Mouse (Mus musculus): Measurements from ENCODE around the gene Skint5.
"Not testable (repeated sequence)": the region's sequence is repeated elsewhere in the genome, so short reads cannot be mapped to it uniquely, and the experiment has no call there.

Skint5 gene

DNA sequence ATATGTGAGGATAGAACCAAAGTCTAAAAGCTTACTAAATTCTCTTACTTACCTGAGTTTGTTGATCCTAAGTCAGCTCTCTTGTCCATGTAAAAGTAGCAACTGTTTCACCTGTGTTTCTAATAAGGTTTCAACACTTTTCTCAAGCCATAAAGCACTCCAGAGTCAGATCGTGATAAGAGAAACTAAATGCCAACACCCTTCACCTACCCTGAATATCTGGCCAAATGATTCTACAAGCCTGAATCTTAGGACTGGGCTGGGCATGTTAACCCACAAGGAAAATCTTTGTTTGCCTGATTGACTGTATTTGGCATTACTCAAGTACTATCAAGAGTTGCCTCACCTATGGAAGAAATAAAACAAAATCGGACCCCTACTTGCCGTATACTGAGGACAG, at the start of gene Skint5:
Gene Skint5 (minus strand): TSS at position 101 of the 400 bp plus-strand sequence.
- no peak for DNase-seq (ENCODE audit: low read depth, low spot score)

DNA sequence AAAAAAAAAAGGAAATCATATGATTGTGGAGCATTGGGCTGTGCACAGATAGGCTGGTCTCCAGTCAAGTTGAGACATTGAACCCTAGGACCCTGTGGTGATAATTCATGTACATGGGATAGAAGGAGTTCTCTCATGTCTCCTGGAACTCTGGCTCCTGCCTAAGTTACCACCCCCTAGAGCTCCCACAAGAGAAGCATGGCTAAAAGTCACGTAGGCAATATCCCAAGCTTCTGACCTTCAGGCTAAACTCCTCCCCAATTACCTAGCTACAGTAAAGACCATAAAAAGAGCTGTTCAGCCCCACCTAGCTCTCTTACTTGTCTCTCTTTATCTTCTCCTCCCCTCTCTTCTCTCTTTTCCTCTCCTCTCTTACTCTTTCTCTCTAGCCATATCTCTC, 42.0 kb downstream of the Skint5 start:
- DNase-seq (ENCODE audit: low read depth, low spot score), result no peak

DNA sequence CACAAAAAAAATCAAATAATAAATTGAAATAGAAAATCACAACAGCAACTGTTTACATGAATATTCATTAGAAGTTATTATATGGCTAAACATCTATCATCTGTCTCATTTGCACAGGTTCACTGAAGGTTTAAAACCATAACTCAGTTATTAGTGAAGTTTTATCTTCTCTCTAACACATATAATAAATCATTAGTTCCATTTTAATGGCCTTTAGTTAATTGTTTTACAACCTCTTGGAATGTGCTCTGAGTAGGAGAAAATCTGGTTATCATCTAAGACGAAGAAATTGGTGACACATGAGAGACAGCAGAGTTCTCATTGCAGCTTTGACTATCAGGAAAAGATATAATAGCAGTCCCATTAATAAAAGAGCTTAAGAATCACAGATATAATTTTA, 235.1 kb downstream of the Skint5 start:
- DNase-seq (ENCODE audit: low read depth, low spot score), result no peak

GRCm38 (mm10) chr4:113763684-113764083, 235.6 kb downstream of the Skint5 start:
- DNase-seq (ENCODE audit: low read depth, low spot score), result no peak

- not testable (repeated sequence) for DNase-seq (ENCODE audit: low read depth, low spot score)
Observed at GRCm38 (mm10) chr4:113448230-113448629, 551.1 kb downstream of the Skint5 start.
